Mouse (Mus musculus): ENCODE measurements at regions not wholly inside any gene's neighbourhood (a gene's known extent, or its start where the extent isn't known, plus 50 kb on each side); places are given as distances from the start of the nearest gene placed in this dataset.
"Not testable (repeated sequence)": the region's sequence is repeated elsewhere in the genome, so short reads cannot be mapped to it uniquely, and the experiment has no call there.

GRCm38 (mm10) chr13:52337936-52338335 lies 193.1 kb downstream of the Diras2 start:
- DNase-seq = no peak

- DNase-seq = peak; percentile 45
Observed at GRCm38 (mm10) chr13:52339156-52339555, 191.9 kb downstream of the Diras2 start.

- DNase-seq = no peak
Observed at GRCm38 (mm10) chr13:52341981-52342380, 189.1 kb downstream of the Diras2 start.

GRCm38 (mm10) chr13:52344383-52344782 lies 186.7 kb downstream of the Diras2 start:
- no peak for DNase-seq

GRCm38 (mm10) chr13:52344853-52345252 lies 186.2 kb downstream of the Diras2 start:
- no peak for DNase-seq

GRCm38 (mm10) chr13:52345375-52346026 lies 185.6 kb downstream of the Diras2 start:
- no peak for DNase-seq

- no peak for DNase-seq
Observed at GRCm38 (mm10) chr13:52346027-52346375, 185.1 kb downstream of the Diras2 start.

- no peak for DNase-seq
Observed at GRCm38 (mm10) chr13:52347631-52348030, 183.4 kb downstream of the Diras2 start.

GRCm38 (mm10) chr13:52349606-52350005 lies 181.5 kb downstream of the Diras2 start:
- no peak for DNase-seq

- no peak for DNase-seq
Observed at GRCm38 (mm10) chr13:52352576-52352975, 178.5 kb downstream of the Diras2 start.

- no peak for DNase-seq
Observed at GRCm38 (mm10) chr13:52353437-52353836, 177.6 kb downstream of the Diras2 start.

- DNase-seq = no peak
Observed at GRCm38 (mm10) chr13:52353966-52354365, 177.1 kb downstream of the Diras2 start.

GRCm38 (mm10) chr13:52355921-52356320 lies 175.2 kb downstream of the Diras2 start:
- not testable (repeated sequence) for DNase-seq

GRCm38 (mm10) chr13:52359332-52359731 lies 171.7 kb downstream of the Diras2 start:
- DNase-seq = not testable (repeated sequence)

- DNase-seq = no peak
Observed at GRCm38 (mm10) chr13:52361177-52361846, 169.8 kb downstream of the Diras2 start.

- no peak for DNase-seq
Observed at GRCm38 (mm10) chr13:52362266-52362665, 168.8 kb downstream of the Diras2 start.

GRCm38 (mm10) chr13:52369851-52370250 lies 161.2 kb downstream of the Diras2 start:
- no peak for DNase-seq

- DNase-seq = no peak
Observed at GRCm38 (mm10) chr13:52371986-52372385, 159.1 kb downstream of the Diras2 start.

- no peak for DNase-seq
Observed at GRCm38 (mm10) chr13:52374781-52375180, 156.3 kb downstream of the Diras2 start.

GRCm38 (mm10) chr13:52378236-52378635 lies 152.8 kb downstream of the Diras2 start:
- no peak for DNase-seq

- no peak for DNase-seq
Observed at GRCm38 (mm10) chr13:52389271-52389670, 141.8 kb downstream of the Diras2 start.

GRCm38 (mm10) chr13:52395786-52396185 lies 135.3 kb downstream of the Diras2 start:
- DNase-seq = no peak

- no peak for DNase-seq
Observed at GRCm38 (mm10) chr13:52398344-52398743, 132.7 kb downstream of the Diras2 start.

- DNase-seq = no peak
Observed at GRCm38 (mm10) chr13:52399143-52399542, 131.9 kb downstream of the Diras2 start.

Measured in adrenal gland, adult 8-10 months (tissue).